Mouse (Mus musculus): ENCODE results near the gene Ttc22. TPM values are rescaled to one million over a fixed set of nuclear protein-coding genes. Genes with fewer than 3 reads are reported as not detected.
A peak's percentile ranks its signal among the peaks of the same experiment; 100 is the strongest.

The Ttc22 gene
- polyA plus RNA-seq, 1 experiment from 2014 or later = not detected

DNA sequence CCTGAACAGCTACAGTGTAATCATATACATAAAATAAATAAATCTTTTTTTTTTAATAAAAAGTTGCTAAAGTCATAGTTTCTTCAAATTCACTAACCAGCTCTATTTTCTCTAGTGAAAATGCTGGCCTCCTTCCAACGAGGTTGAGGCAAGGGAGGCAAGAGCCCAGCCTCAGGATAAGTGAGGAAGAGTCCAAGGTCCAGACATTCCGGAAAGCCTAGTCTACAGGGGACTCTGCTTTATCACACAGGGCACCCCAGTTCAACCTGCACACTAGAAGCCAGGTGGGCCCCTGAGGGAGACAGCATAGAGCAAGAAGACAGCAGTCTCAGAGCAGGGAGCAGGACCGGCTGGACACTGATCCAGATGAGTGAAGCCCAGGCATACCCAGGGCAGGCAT, 804 bp upstream of the Ttc22 start:
- TF ChIP-seq EP300 (IDR thresholded peaks at IDR 0.05; ENCODE audit: low read depth) = no peak
- TF ChIP-seq CTCF (IDR thresholded peaks at IDR 0.05; ENCODE audit: low read depth) = no peak
- Histone ChIP-seq H3K9ac (replicated peaks) (no peak overlapping the region), H3K9me3 (ENCODE audit: low read length) (no peaks in the 10 kb centered on the region), H3K4me3 (ENCODE audit: low read depth, low read length) (no peak overlapping the region), H3K27ac (ENCODE audit: low read depth) (no peak overlapping the region), H3K4me2 (ENCODE audit: low read depth, low read length) (no peak overlapping the region), H3K36me3 (replicated peaks; ENCODE audit: insufficient read depth, low read length) (no peaks in the 10 kb centered on the region), H3K27me3 (ENCODE audit: insufficient read depth, low read length) (peaks cover 33% of the 10 kb centered on the region), H3K4me1 (ENCODE audit: insufficient read depth) (peaks cover 4% of the 10 kb centered on the region; the same call in 1 of the 2 replicates)
- WGBS (ENCODE audit: insufficient replicate concordance) = 54% methylated on average over 3 of the region's 3 CpGs
- ATAC-seq (no peak), DNase-seq (no peak)

DNA sequence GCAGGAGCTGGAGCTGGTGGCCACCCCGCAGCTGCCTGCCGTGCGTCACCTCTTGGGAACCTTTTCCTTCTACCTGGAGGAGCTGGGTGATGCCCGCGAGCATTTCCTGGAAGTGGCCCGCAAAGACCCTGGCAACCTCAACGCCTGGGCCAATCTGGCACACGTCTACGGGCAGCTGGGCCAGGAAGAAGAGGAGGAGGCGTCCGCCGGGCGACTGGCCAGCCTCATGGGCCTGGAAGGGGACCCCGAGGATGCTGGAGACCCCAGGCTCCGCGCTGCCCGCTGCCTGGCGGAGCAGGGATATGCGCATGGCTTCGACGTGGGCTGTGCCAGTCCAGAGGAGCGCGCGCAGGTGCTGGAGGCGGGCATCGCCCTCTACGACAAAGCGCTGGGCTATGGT, 480 bp downstream of the Ttc22 start:
- TF ChIP-seq CTCF (IDR thresholded peaks at IDR 0.05; ENCODE audit: low read depth) (no peak), EP300 (IDR thresholded peaks at IDR 0.05; ENCODE audit: low read depth) (no peak)
- Histone ChIP-seq H3K4me3 (ENCODE audit: low read depth, low read length) (0 out of 2 replicates have a peak overlapping the region, but pooled peaks have one; percentile 22), H3K27ac (ENCODE audit: low read depth) (no peak overlapping the region), H3K9ac (replicated peaks) (no peak overlapping the region), H3K4me2 (ENCODE audit: low read depth, low read length) (no peak overlapping the region), H3K9me3 (ENCODE audit: low read length) (no peaks in the 10 kb centered on the region), H3K27me3 (ENCODE audit: insufficient read depth, low read length) (peaks cover 27% of the 10 kb centered on the region), H3K36me3 (replicated peaks; ENCODE audit: insufficient read depth, low read length) (no peaks in the 10 kb centered on the region), H3K4me1 (ENCODE audit: insufficient read depth) (no peaks in the 10 kb centered on the region)
- DNase-seq = no peak
- ATAC-seq = no peak
- 22% methylated on average over 28 of the region's 28 CpGs for WGBS (ENCODE audit: insufficient replicate concordance)

DNA sequence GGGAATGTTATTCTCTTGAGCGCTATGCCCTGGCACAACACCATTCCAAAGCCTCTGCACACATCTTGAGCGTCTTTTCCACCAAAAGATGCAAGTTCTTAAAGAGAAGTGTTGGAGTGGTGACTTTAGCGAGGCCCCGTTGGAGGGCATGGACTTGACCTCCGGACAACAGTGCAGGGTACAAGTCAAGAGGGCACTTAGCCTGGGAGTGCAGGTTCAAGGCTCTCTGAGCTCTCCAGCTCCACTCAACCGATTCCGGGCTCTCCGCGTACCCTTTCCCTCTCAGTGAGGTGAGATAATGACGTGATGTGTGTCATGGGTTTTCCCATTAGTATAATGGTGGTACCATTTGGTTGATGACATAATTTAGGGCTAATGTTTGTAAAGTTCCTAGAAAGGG, 2.0 kb downstream of the Ttc22 start:
- TF ChIP-seq EP300 (IDR thresholded peaks at IDR 0.05; ENCODE audit: low read depth) = no peak
- no peak for TF ChIP-seq CTCF (IDR thresholded peaks at IDR 0.05; ENCODE audit: low read depth)
- Histone ChIP-seq H3K4me2 (ENCODE audit: low read depth, low read length) (no peak overlapping the region), H3K27ac (ENCODE audit: low read depth) (no peak overlapping the region), H3K36me3 (replicated peaks; ENCODE audit: insufficient read depth, low read length) (no peaks in the 10 kb centered on the region), H3K4me3 (ENCODE audit: low read depth, low read length) (no peak overlapping the region), H3K27me3 (ENCODE audit: insufficient read depth, low read length) (peaks cover 27% of the 10 kb centered on the region), H3K4me1 (ENCODE audit: insufficient read depth) (no peaks in the 10 kb centered on the region), H3K9ac (replicated peaks) (no peak overlapping the region), H3K9me3 (ENCODE audit: low read length) (no peaks in the 10 kb centered on the region)
- DNase-seq (no peak), ATAC-seq (no peak)
- WGBS (ENCODE audit: insufficient replicate concordance) = 86% methylated on average over 10 of the region's 10 CpGs

DNA sequence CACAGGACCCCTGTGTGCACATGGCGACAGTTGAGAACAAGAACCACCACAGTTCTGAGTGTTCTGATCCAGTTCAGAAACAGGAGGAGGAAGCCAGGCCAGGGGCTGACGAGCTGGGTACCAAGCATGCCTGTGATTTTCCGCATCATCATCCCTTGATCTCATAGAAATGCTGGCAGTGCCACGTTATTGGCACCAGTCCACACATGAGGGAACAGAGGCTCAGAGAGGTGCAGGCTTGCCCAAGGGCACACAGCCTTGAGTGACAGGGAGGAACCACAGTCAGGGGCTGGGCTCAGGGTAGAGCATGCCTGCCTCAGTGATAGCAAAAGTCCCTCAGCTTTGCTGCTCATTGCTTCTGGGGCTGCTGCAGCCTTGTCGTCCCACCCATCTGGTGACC, 5.6 kb downstream of the Ttc22 start:
- 73% methylated on average over 5 of the region's 5 CpGs for WGBS (ENCODE audit: insufficient replicate concordance)
- no peak for TF ChIP-seq CTCF (IDR thresholded peaks at IDR 0.05; ENCODE audit: low read depth)
- TF ChIP-seq EP300 (IDR thresholded peaks at IDR 0.05; ENCODE audit: low read depth) = no peak
- no peak overlapping the region for H3K27ac ChIP-seq (ENCODE audit: low read depth)
- H3K4me2 ChIP-seq (ENCODE audit: low read depth, low read length) = no peak overlapping the region
- no peak overlapping the region for H3K4me3 ChIP-seq (ENCODE audit: low read depth, low read length)
- no peak overlapping the region for H3K9ac ChIP-seq (replicated peaks)
- peaks cover 11% of the 10 kb centered on the region for H3K27me3 ChIP-seq (ENCODE audit: insufficient read depth, low read length)
- no peaks in the 10 kb centered on the region for H3K9me3 ChIP-seq (ENCODE audit: low read length)
- H3K4me1 ChIP-seq (ENCODE audit: insufficient read depth) = no peaks in the 10 kb centered on the region
- H3K36me3 ChIP-seq (replicated peaks; ENCODE audit: insufficient read depth, low read length) = no peaks in the 10 kb centered on the region
- ATAC-seq (no peak), DNase-seq (no peak)

DNA sequence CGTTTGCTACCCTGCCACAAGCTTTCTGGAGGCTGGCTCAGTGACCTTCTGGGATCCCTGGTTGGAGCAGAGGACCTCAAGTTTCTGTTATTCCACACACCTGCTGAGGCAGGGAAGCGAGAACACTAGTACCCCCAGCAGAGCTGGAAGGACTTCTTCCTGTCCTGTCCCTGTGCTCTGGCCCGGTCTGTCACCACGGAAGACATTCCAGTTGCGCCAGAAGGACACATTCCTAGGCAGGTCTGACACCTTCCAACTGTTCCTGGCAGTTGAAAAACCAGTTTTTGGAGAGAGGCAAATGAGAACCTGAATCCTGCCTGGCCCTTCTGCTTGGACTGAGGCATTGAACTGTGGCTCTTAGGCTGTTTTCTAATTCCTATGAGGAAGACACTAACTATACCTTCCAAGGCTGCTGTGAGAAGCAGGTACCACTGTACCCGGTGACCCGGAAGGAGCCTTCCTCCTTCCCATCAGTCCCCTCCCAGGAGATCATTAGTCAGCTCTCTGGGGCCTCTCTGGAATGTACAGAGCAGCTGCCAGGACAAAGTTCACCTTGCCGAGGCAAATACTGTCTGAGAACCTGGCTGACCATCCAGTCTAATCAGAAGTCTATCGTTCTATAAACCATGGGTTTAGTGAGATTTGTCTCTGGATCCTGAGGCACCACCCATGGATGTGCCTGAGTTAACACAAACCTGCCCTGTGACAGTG, 6.6 kb downstream of the Ttc22 start:
- WGBS (ENCODE audit: insufficient replicate concordance) = 39% methylated on average over 9 of the region's 9 CpGs
- no peak overlapping the region for H3K4me2 ChIP-seq (ENCODE audit: low read depth, low read length)

DNA sequence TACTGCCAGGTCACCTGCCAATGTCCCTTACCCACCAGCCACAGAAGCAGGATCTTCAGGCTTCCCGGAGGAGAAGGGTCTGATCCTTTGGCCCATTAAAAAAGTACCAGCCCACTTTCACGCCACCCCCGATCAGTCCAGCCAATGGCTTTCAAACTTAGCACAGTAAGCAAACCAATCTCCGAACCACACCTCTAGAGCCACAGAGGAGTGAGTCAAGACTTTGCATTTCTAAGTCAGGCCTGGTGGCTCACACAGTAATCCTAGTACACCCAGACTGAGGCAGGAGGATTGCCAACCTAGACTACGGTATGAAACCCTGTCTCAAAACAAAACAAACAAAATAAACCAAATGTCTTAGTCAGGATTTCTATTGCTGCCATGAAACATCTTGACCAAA, 7.1 kb downstream of the Ttc22 start:
- ATAC-seq = no peak
- no peak overlapping the region for H3K4me2 ChIP-seq (ENCODE audit: low read depth, low read length)

More for the DNA sequence above, 6.6 kb downstream of the Ttc22 start:
- ATAC-seq (peak; percentile 50; the same call in 1 of the 2 replicates), DNase-seq (no peak)
- Histone ChIP-seq H3K27me3 (ENCODE audit: insufficient read depth, low read length) (peaks cover 2% of the 10 kb centered on the region; the same call in 1 of the 2 replicates), H3K27ac (ENCODE audit: low read depth) (no peak overlapping the region), H3K4me3 (ENCODE audit: low read depth, low read length) (no peak overlapping the region), H3K9me3 (ENCODE audit: low read length) (no peaks in the 10 kb centered on the region), H3K4me1 (ENCODE audit: insufficient read depth) (no peaks in the 10 kb centered on the region), H3K36me3 (replicated peaks; ENCODE audit: insufficient read depth, low read length) (no peaks in the 10 kb centered on the region), H3K9ac (replicated peaks) (no peak overlapping the region)
- no peak for TF ChIP-seq CTCF (IDR thresholded peaks at IDR 0.05; ENCODE audit: low read depth)

More for the DNA sequence above, 7.1 kb downstream of the Ttc22 start:
- H3K36me3 ChIP-seq (replicated peaks; ENCODE audit: insufficient read depth, low read length) = no peaks in the 10 kb centered on the region
- no peak for TF ChIP-seq EP300 (IDR thresholded peaks at IDR 0.05; ENCODE audit: low read depth)
- no peak for TF ChIP-seq CTCF (IDR thresholded peaks at IDR 0.05; ENCODE audit: low read depth)
- 57% methylated on average over 5 of the region's 5 CpGs for WGBS (ENCODE audit: insufficient replicate concordance)
- no peak overlapping the region for H3K27ac ChIP-seq (ENCODE audit: low read depth)
- DNase-seq = no peak
- H3K4me3 ChIP-seq (ENCODE audit: low read depth, low read length) = no peak overlapping the region
- no peak overlapping the region for H3K9ac ChIP-seq (replicated peaks)
- no peaks in the 10 kb centered on the region for H3K9me3 ChIP-seq (ENCODE audit: low read length)
- no peaks in the 10 kb centered on the region for H3K27me3 ChIP-seq (ENCODE audit: insufficient read depth, low read length)
- no peaks in the 10 kb centered on the region for H3K4me1 ChIP-seq (ENCODE audit: insufficient read depth)

Measured in liver, postnatal 0 days (tissue).